Mouse (Mus musculus): ENCODE data around the gene Rps6. TPM values are rescaled to one million over a fixed set of nuclear protein-coding genes. Genes with fewer than 3 reads are reported as not detected.

The Rps6 gene
- 1,236 TPM for polyA plus RNA-seq (2014; fragmentation: Illumina TruSeq; extraction: RNeasy Lipid Tissue Mini Kit (QIAGEN cat#74804); ENCODE audit: low read depth, low replicate concordance)

DNA sequence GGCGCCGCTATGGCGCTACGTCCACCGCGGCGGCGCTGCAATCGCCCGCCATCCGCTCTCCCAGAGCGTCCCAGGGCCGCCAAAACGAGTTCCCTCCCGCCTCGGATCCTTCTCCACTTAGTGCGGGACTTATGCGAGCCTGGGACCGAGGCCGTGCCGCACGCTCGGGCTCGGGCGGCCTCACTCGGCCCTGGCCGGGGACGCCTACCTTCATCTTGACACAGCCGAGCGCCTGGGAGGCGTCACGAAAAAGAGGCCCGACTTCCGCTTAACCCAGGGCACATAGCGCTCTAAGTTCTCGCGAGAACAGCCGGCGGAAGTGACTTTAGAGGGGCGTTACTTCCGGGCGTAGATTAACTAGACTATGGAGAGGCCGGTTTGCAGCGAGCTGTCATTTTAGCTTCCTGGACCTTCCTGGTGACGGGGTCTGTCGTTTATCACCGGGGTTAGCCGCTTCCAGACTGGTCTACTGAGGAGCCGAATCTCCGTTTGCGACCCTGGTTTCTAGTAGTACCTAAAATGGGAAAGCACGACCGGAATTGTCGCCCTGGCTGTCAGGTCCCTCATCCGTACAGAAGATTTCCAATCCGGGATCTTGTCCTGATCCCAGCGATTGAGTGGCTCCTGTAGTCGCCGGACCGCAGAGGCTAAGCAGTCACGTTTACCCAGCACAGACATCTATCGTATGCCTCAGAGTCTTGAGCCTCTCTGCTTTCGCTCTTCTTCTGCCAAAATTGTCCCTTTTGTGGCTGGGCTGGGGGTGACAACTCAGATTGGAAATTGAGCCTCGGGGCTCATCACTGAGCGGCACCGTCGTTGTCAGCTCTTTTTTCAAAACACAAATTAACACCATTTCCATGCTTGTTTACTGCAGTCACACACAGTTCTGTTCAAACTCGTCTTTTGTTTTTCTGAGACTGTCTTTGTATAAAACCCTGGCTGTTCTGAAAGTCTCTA lies at the start of gene Rps6:
TSS of gene Rps6 (minus strand) at position 300 of the 957 bp plus-strand sequence.

GRCm38 (mm10) chr4:86874146-86874847 lies 17.1 kb upstream of the Rps6 start, which contains the start of gene Acer2:
Gene Acer2 (plus strand): TSS chr4:86874396.

Other genes with a start within 250 kb of the Rps6 start
- gene Haus6, start 245.4 kb downstream of the Rps6 start, polyA plus RNA-seq (2014; fragmentation: Illumina TruSeq; extraction: RNeasy Lipid Tissue Mini Kit (QIAGEN cat#74804); ENCODE audit: low read depth, low replicate concordance) = 3.4 TPM
- gene Plin2, start 187.4 kb downstream of the Rps6 start, polyA plus RNA-seq (2014; fragmentation: Illumina TruSeq; extraction: RNeasy Lipid Tissue Mini Kit (QIAGEN cat#74804); ENCODE audit: low read depth, low replicate concordance) = 108 TPM
- gene Dennd4c, start 108.9 kb downstream of the Rps6 start, polyA plus RNA-seq (2014; fragmentation: Illumina TruSeq; extraction: RNeasy Lipid Tissue Mini Kit (QIAGEN cat#74804); ENCODE audit: low read depth, low replicate concordance) = 12.3 TPM
- 13.2 TPM for gene Acer2, start 17.0 kb upstream of the Rps6 start, polyA plus RNA-seq (2014; fragmentation: Illumina TruSeq; extraction: RNeasy Lipid Tissue Mini Kit (QIAGEN cat#74804); ENCODE audit: low read depth, low replicate concordance)

Measured in adipose tissue, adult 10 weeks (tissue).